Mouse (Mus musculus) stomach, embryonic 15.5 days (tissue): ENCODE measurements at regions not wholly inside any gene's neighbourhood (a gene's known extent, or its start where the extent isn't known, plus 50 kb on each side); places are given as distances from the start of the nearest gene placed in this dataset.
A peak's percentile ranks its signal among the peaks of the same experiment; 100 is the strongest.
"Not testable (repeated sequence)": the region's sequence is repeated elsewhere in the genome, so short reads cannot be mapped to it uniquely, and the experiment has no call there.

ENCODE experiments used
- ATAC-seq: fragments of 200-750 bp; cut with Nextera tagmentation; 2 replicates; pipeline ENCODE4 v1.8.0; 2017; ENCODE audit warnings: low read depth, moderate number of reproducible peaks, moderate TSS enrichment; ENCODE audit not compliant: insufficient read depth, low FRiP score
- H3K27ac ChIP-seq: fragments of 300-500 bp; sonication (generic); 2 replicates; pipeline ENCODE4 v1.5.1; 2015; ENCODE audit warnings: mild to moderate bottlenecking, inconsistent platforms
- H3K27me3 ChIP-seq: fragments of 300-500 bp; sonication (generic); replicated peaks from 2 replicates; pipeline ENCODE4 v1.6.1; 2015; ENCODE audit warnings: inconsistent platforms
- H3K36me3 ChIP-seq: fragments of 300-500 bp; sonication (generic); 2 replicates; pipeline ENCODE4 v1.6.1; 2015; ENCODE audit warnings: inconsistent platforms
- H3K4me1 ChIP-seq: fragments of 300-500 bp; sonication (generic); 2 replicates; pipeline ENCODE4 v1.6.1; 2015; ENCODE audit warnings: inconsistent platforms
- H3K4me2 ChIP-seq: fragments of 300-500 bp; sonication (generic); 2 replicates; pipeline ENCODE4 v1.6.1; 2015; ENCODE audit warnings: mild to moderate bottlenecking, inconsistent platforms
- H3K4me3 ChIP-seq: fragments of 300-500 bp; sonication (generic); replicated peaks from 2 replicates; pipeline ENCODE4 v1.5.1; 2015; ENCODE audit warnings: inconsistent platforms
- H3K9ac ChIP-seq: fragments of 300-500 bp; sonication (generic); 2 replicates; pipeline ENCODE4 v1.6.1; 2015; ENCODE audit warnings: inconsistent platforms
- H3K9me3 ChIP-seq: fragments of 300-500 bp; sonication (generic); 2 replicates; pipeline ENCODE4 v1.6.1; 2016; ENCODE audit warnings: inconsistent platforms
- WGBS: fragments of 180-500 bp; shearing (Covaris S2); methylation state at CpG from one replicate; pipeline ENCODE4 v1.1.7; 2015; 5-methylcytosine and 5-hydroxymethylcytosine counted together

DNA sequence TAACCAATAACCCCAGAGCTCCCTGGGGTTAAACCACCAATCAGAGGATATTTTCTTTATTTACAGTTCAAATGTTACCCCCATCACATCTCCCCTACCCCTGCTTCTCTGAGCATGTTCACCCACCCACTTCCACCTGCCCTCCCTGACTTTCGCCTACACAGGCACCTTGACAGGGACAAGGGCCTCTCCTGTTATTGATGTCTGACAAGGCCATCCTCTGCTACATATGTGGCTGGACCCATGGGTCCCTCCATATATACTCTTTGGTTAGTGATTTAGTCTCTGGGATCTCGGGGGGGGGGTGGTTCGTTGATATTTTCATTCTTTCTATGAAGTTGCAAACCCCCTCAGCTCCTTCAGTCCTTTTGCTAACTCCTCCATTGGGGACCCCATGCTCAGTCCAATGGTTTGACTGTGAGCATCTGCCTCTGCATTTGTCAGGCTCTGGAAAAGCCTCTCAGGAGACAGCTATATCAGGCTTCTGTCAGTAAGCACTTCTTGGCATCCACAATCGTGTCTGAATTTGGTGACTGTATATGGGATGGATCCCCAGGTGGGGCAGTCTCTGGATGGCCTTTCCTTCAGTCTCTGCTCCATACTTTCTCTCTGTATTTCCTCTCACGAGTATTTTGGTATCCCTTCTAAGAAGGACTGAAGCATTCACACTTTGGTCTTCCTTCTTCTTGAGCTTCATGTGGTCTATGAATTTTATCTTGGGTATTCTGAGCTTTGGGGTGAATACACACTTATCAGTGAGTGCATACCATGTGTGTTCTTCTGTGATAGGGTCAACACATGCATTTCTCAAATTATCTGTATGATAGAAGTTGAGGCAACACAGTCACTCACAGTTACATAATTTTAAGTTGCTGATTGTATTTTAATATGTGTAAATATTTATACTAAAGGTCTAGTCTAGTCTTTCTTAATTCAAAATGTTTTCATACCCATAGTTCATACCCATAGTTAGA is 220.8 kb upstream of the Tusc1 start:
- Histone ChIP-seq H3K4me3 (no peak overlapping the region), H3K4me1 (no peaks in the 10 kb centered on the region), H3K36me3 (no peaks in the 10 kb centered on the region), H3K4me2 (no peak overlapping the region), H3K27me3 (no peaks in the 10 kb centered on the region), H3K27ac (no peak overlapping the region), H3K9me3 (no peaks in the 10 kb centered on the region), H3K9ac (no peak overlapping the region)
- peak; percentile 81; the same call in 1 of the 2 replicates for ATAC-seq
- WGBS: 76% methylated on average over 5 of the region's 5 CpGs

DNA sequence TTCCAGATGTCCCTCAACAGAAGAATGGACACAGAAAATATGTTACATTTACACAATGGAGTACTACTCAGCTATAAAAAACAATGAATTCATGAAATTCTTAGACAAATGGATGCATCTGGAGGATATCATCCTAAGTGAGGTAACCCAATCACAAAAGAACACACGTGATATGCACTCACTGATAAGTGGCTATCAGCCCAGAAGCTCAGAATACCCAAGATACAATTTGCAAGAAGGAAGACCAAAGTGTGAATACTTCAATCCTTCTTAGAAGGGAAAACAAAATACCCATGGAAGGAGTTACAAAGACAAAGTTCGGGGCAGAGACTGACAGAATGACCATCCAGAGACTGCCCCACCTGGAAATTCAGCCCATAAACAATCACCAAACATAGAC is 219.9 kb upstream of the Tusc1 start:
- not testable (repeated sequence) for H3K4me3 ChIP-seq, ATAC-seq, H3K4me2 ChIP-seq, H3K9ac ChIP-seq, H3K27ac ChIP-seq, H3K9me3 ChIP-seq, H3K27me3 ChIP-seq, H3K4me1 ChIP-seq, H3K36me3 ChIP-seq
- 86% methylated on average over 2 of the region's 2 CpGs for WGBS

- H3K36me3 ChIP-seq: no peaks in the 10 kb centered on the region
- 75% methylated on average over 4 of the region's 4 CpGs for WGBS
Observed at GRCm38 (mm10) chr4:93552489-93553160, 217.3 kb upstream of the Tusc1 start.

DNA sequence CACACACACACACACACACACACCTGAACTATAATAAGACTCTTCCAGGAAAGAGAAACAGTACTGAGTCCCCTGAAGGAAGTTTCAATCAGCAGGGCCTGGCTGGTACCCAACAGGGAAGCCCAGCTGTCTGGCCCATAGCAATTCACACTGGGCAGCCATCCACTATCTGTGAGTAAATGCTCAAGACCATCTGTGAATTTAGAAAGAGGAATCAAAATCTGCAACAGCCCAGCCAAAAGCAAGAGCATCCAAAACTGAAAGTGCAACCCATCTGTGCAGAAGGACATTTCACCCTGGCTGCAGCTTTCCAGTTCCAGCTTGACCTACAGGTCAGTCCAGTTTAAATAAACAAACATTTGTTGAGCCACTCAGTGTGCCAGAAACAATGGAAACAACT is 215.8 kb upstream of the Tusc1 start:
- H3K4me1 ChIP-seq: no peaks in the 10 kb centered on the region
- no peak overlapping the region for H3K9ac ChIP-seq
- H3K27ac ChIP-seq: no peak overlapping the region
- H3K9me3 ChIP-seq: no peaks in the 10 kb centered on the region
- H3K36me3 ChIP-seq: no peaks in the 10 kb centered on the region
- no peak overlapping the region for H3K4me2 ChIP-seq
- H3K4me3 ChIP-seq: no peak overlapping the region
- no peaks in the 10 kb centered on the region for H3K27me3 ChIP-seq
- ATAC-seq: no peak

More at GRCm38 (mm10) chr4:93552489-93553160, 217.3 kb upstream of the Tusc1 start:
- Histone ChIP-seq H3K4me2 (no peak overlapping the region), H3K9ac (no peak overlapping the region), H3K4me1 (no peaks in the 10 kb centered on the region), H3K27me3 (no peaks in the 10 kb centered on the region), H3K4me3 (no peak overlapping the region), H3K27ac (no peak overlapping the region), H3K9me3 (no peaks in the 10 kb centered on the region)
- no peak for ATAC-seq

- no peaks in the 10 kb centered on the region for H3K36me3 ChIP-seq
- H3K9ac ChIP-seq: no peak overlapping the region
- peak; percentile 93 for ATAC-seq
- H3K4me1 ChIP-seq: no peaks in the 10 kb centered on the region
- H3K27ac ChIP-seq: no peak overlapping the region
- H3K4me2 ChIP-seq: no peak overlapping the region
- no peaks in the 10 kb centered on the region for H3K27me3 ChIP-seq
- H3K9me3 ChIP-seq: no peaks in the 10 kb centered on the region
- H3K4me3 ChIP-seq: no peak overlapping the region
- WGBS: 52% methylated on average over 4 of the region's 4 CpGs
Observed at GRCm38 (mm10) chr4:93540588-93540987, 205.3 kb upstream of the Tusc1 start.

DNA sequence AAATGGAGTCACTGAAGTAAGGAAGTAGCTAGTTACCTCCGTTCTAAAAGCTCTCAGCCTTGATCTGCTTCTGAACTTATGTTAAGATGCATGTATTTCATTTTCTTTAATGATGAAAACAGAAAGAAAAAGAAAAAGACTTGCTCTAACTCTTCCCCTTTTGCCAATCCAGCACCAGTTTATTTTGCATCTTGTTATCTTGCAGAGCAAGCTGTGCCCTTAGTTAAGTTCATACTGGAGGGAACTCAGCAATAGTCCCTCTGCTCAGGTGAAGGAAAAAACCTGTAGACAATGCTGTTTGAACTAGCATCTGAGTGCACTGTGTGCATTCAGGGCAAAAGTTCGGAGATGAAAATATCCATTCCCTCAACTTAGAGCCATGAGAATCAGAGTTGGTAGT is 192.1 kb upstream of the Tusc1 start:
- Histone ChIP-seq H3K9me3 (no peaks in the 10 kb centered on the region), H3K36me3 (no peaks in the 10 kb centered on the region), H3K9ac (no peak overlapping the region), H3K27ac (no peak overlapping the region), H3K4me2 (no peak overlapping the region), H3K4me1 (no peaks in the 10 kb centered on the region), H3K27me3 (no peaks in the 10 kb centered on the region), H3K4me3 (no peak overlapping the region)
- WGBS: 70% methylated on average over 2 of the region's 2 CpGs
- no peak for ATAC-seq

DNA sequence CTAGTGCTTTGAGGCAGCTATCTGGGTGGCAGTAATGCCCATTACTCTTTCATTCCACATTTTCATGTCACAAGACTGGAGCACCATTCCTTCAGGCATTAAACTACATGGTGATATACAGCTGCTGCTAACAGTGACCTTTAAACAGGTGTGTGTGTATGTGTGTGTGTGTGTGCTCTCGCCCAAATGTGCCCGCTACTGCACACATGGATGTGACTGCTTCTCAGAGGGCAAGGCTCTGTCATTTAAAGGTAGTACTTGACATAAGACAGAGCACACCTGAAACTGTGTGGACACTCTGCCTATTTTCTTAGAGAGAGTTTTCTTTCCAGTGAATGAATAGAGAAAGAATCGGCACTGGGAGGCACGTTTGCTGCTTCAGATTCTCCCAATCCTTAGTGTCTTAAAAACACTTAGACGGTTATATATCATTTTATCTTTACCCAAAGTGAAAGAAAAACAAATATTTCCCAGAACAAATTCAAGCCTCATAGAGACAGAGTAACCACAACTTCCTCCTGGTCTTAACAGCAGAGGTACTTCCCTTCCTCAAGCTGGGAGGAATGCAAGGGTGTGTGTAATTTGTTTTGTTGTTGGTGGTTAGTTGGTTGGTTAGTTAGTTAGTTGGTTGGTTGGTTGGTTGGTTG is 185.3 kb upstream of the Tusc1 start:
- ATAC-seq: no peak
- no peak overlapping the region for H3K27ac ChIP-seq

GRCm38 (mm10) chr4:93518925-93519324 is 183.6 kb upstream of the Tusc1 start:
- 87% methylated on average over 5 of the region's 5 CpGs for WGBS

More for the DNA sequence above, 185.3 kb upstream of the Tusc1 start:
- Histone ChIP-seq H3K4me1 (no peaks in the 10 kb centered on the region), H3K27me3 (no peaks in the 10 kb centered on the region), H3K9ac (no peak overlapping the region), H3K4me2 (no peak overlapping the region), H3K4me3 (no peak overlapping the region), H3K36me3 (no peaks in the 10 kb centered on the region), H3K9me3 (no peaks in the 10 kb centered on the region)
- 74% methylated on average over 5 of the region's 5 CpGs for WGBS

DNA sequence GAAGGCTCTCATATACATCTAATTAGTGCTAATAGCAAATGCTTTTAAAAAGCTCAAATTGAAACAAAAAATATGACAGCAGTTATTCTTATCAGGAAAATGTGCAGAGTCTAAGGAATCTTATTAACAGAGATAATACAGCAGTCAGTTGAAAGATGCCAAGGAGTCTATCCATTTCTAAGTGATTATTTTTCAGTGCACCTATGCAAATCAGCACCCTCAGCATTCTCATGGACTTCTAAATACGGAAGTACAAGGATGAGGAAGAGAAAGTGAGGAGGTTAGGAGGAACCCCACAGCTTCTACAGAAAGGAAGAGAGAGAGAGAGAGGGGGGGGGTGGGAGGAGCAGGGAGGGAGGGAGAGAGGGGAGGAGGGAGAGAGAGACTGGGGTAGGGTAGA is 175.5 kb upstream of the Tusc1 start:
- Histone ChIP-seq H3K9me3 (no peaks in the 10 kb centered on the region), H3K36me3 (no peaks in the 10 kb centered on the region), H3K4me1 (no peaks in the 10 kb centered on the region), H3K4me3 (no peak overlapping the region), H3K9ac (no peak overlapping the region), H3K27me3 (no peaks in the 10 kb centered on the region), H3K27ac (no peak overlapping the region), H3K4me2 (no peak overlapping the region)
- no peak for ATAC-seq
- WGBS: 27% methylated on average over 1 of the region's 1 CpGs

More at GRCm38 (mm10) chr4:93518925-93519324, 183.6 kb upstream of the Tusc1 start:
- H3K9me3 ChIP-seq: no peaks in the 10 kb centered on the region
- H3K36me3 ChIP-seq: no peaks in the 10 kb centered on the region
- no peak overlapping the region for H3K4me3 ChIP-seq
- H3K27me3 ChIP-seq: no peaks in the 10 kb centered on the region
- H3K4me2 ChIP-seq: no peak overlapping the region
- H3K27ac ChIP-seq: no peak overlapping the region
- no peaks in the 10 kb centered on the region for H3K4me1 ChIP-seq
- no peak overlapping the region for H3K9ac ChIP-seq
- ATAC-seq: no peak

GRCm38 (mm10) chr4:93496871-93497270 is 161.6 kb upstream of the Tusc1 start:
- no peak overlapping the region for H3K9ac ChIP-seq
- H3K9me3 ChIP-seq: no peaks in the 10 kb centered on the region
- H3K4me1 ChIP-seq: no peaks in the 10 kb centered on the region
- H3K36me3 ChIP-seq: no peaks in the 10 kb centered on the region
- 66% methylated on average over 2 of the region's 2 CpGs for WGBS
- no peak overlapping the region for H3K4me2 ChIP-seq
- no peak for ATAC-seq
- no peak overlapping the region for H3K4me3 ChIP-seq
- no peaks in the 10 kb centered on the region for H3K27me3 ChIP-seq
- H3K27ac ChIP-seq: no peak overlapping the region

DNA sequence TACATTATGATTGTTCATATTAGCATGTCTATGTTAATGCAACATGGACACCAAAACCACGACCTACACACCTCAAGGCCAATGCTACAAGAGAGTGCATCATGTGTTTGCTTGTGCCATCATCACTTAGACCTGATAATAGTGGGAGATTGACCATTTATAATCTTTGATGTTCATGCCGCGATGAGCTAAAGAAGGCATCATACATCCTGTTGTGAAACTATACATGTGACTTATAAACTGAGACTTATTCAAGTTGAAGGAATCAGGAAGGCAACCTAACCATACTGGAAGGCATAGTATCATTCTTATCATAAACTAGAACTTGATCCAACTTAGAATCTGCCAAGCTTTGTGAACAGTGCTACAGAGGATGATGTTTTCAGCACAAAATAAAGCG is 159.0 kb upstream of the Tusc1 start:
- Histone ChIP-seq H3K4me1 (no peaks in the 10 kb centered on the region), H3K9ac (no peak overlapping the region), H3K4me2 (no peak overlapping the region), H3K9me3 (no peaks in the 10 kb centered on the region), H3K27me3 (no peaks in the 10 kb centered on the region), H3K4me3 (no peak overlapping the region), H3K27ac (no peak overlapping the region), H3K36me3 (no peaks in the 10 kb centered on the region)
- ATAC-seq: no peak
- WGBS: 89% methylated on average over 4 of the region's 4 CpGs

DNA sequence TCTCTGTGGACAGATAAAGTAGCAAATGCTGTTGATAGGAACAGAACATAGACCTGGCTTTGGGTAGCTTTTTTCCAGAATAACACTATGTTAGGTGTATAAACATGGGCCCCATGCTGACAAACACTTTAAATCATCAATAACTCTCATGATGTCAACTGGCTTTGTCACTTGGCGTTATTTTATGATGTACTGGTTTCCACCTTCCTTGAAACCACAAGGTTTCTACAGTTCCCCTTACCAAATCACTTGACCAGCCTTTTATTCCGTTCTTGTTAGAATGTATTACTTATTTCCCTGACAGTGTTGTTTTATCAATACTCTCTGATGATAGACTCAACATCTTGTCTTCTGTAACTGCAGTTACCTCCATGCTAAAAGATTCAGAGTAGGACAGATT is 158.6 kb upstream of the Tusc1 start:
- H3K4me1 ChIP-seq: no peaks in the 10 kb centered on the region
- H3K27me3 ChIP-seq: no peaks in the 10 kb centered on the region
- no peak for ATAC-seq
- H3K36me3 ChIP-seq: no peaks in the 10 kb centered on the region
- no peak overlapping the region for H3K9ac ChIP-seq
- no peak overlapping the region for H3K27ac ChIP-seq
- WGBS: 68% methylated on average over 2 of the region's 2 CpGs
- no peaks in the 10 kb centered on the region for H3K9me3 ChIP-seq
- H3K4me3 ChIP-seq: no peak overlapping the region
- no peak overlapping the region for H3K4me2 ChIP-seq
